Mouse (Mus musculus) Muller cell, postnatal 12 days (primary cell): Measurements from ENCODE around the gene C1qtnf5.
"Not testable (repeated sequence)": the region's sequence is repeated elsewhere in the genome, so short reads cannot be mapped to it uniquely, and the experiment has no call there.

ENCODE experiments used
- DNase-seq: peaks from one replicate; pipeline ENCODE4 v3.0.0-alpha.2; 2015; ENCODE audit errors: inconsistent ontology term

C1qtnf5 gene

DNA sequence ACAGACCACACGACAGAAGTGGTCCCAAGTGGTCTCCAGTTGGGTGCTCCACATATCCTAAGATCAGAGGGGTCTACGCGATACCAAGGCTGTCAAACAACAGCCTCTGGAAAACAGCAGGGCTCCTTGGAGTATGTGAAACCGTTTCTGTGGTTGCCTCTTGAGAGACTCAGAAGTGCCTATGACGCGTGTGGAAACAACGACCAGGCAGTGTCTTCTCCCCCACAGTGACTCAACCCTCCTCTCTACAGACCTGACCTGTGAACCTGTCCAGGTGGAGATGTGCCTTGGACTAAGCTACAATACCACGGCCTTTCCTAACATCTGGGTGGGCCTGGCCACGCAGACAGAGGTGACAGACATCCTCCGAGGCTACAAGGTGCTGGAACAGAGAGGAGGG, 1.3 kb upstream of the C1qtnf5 start:
- no peak for DNase-seq

DNA sequence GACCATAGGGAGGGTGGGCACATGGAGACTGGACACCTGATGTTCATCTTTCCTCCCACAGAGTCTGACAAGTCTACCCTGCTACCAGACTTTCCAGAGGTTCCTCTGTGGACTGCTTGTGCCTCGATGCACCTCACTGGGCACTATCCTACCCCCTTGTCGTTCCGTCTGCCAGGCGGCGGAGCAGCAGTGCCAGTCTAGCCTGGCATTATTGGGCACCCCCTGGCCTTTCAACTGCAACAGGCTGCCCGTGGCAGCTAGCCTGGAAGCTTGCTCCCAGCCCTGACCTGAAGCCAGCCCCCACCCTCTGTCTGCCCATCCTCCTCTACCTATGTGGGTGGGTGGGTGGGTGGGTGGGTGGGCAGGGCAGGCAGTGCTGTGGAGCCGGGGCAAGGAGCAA, 863 bp upstream of the C1qtnf5 start:
- DNase-seq, result no peak

DNA sequence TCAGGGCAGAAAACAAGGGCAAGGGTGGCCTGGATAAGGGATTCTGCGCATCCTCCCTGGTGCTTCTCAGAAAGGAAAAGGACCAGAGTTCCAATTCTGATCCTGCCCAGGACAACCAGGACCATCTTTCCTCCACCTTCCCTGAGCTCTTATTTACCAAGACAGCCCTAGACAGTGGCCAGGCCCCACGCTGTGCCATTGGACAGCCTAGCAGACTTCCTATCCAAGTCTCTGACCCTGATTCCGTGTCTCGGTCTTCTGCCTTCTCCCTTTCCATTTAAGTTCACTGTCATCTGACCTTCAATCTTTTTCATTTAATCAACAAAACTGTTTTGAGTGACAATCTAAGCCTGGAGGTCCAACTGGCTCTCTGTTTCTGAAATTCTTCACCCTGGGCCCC, 449 bp upstream of the C1qtnf5 start:
- no peak for DNase-seq

DNA sequence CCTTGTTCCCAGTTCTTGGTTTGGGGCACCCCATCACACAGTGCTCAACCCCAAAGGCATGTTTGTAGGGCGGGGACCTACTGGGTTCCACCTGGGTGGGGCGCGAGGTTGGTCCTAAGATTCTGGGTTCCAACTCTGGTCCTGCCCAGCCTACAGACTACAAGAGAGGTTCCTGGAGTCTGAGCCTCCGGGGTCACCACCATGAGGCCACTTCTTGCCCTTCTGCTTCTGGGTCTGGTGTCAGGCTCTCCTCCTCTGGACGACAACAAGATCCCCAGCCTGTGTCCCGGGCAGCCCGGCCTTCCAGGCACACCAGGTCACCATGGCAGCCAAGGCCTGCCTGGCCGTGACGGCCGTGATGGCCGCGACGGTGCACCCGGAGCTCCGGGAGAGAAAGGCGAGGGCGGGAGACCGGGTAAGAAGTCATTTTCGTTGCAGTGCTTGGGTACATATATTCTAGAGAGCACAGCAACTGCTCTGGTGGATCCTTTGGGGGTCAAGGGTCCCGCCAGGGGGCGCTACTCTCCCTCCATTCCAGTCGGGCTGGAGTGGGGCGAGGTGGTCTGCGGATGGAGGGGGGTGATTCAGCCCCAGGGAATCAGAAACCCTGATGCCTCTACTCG, 623 bp downstream of the C1qtnf5 start:
- peak; percentile 48 for DNase-seq

DNA sequence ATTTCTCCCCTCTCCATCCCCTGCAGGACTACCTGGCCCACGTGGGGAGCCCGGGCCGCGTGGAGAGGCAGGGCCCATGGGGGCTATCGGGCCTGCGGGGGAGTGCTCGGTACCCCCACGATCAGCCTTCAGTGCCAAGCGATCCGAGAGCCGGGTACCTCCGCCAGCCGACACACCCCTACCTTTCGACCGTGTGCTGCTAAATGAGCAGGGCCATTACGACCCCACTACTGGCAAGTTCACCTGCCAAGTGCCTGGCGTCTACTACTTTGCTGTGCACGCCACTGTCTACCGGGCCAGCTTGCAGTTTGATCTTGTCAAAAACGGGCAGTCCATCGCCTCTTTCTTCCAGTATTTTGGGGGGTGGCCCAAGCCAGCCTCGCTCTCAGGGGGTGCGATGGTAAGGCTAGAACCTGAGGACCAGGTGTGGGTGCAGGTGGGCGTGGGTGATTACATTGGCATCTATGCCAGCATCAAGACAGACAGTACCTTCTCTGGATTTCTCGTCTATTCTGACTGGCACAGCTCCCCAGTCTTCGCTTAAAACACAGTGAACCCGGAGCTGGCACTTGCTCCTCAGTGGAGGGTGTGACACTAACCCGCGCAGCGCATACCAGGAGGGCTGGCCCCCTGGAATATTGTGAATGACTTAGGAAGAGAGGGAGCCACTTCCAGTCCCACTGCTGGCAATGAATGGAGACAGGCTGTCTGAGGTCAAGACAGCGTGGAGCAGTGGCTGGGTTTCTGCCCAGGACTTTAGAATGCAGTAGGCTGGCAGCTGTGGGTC, 1.4 kb downstream of the C1qtnf5 start:
- peak; percentile 24 for DNase-seq

DNA sequence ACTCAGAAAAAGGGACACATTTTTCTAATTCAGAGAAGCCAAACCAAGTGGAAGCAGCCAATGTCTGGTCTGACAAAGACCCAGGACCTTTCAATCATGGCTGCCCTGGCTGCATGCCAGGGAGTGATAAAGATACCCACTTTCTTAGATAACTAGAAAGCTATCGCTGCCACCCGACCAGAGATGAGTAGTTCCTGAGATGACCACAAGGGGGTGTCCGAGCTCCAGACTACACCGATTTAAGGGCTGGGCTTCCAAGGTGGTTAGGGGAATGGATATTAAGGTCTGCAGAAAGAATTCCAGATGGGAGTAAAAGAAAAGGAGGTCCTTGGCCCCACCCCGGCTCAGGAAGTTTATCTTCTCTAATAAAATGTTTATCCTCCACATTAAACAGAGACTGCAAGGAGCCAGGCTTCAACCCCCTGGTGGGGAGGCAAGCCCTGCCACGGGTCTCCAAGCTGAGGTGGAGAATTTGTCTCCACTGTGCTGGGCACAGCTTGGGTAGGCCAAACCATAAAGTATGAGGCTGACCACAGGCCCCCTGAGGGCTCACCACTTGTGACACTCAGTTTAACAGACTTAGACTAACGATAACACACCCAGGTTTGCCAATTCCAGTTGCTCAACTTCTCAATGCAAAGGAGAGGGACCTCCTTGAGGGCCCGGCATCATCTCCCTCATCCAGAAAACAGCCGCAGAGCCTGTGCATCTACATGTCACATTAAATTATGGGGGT, 2.5 kb downstream of the C1qtnf5 start:
- DNase-seq, result peak; percentile 77

DNA sequence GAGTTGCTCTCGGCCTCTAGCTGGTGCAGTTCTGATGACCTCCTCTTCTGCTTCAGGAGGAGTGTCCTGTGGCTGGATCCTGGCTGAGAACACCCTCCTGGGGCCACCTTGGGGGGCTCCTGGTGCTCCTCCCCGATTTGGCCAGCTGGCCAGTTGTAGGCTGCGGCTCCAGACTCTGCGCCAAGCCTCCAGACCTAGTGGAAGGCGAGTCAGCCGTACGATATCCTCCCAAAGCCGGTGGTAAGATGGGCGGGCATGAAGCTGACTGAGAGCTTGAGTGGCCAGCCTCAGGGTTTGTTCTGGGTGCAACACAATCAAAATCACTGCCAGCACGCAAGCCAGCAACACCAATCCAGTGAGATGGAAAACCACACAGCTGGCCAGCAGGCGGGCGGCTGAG, 4.9 kb downstream of the C1qtnf5 start:
- not testable (repeated sequence) for DNase-seq

DNA sequence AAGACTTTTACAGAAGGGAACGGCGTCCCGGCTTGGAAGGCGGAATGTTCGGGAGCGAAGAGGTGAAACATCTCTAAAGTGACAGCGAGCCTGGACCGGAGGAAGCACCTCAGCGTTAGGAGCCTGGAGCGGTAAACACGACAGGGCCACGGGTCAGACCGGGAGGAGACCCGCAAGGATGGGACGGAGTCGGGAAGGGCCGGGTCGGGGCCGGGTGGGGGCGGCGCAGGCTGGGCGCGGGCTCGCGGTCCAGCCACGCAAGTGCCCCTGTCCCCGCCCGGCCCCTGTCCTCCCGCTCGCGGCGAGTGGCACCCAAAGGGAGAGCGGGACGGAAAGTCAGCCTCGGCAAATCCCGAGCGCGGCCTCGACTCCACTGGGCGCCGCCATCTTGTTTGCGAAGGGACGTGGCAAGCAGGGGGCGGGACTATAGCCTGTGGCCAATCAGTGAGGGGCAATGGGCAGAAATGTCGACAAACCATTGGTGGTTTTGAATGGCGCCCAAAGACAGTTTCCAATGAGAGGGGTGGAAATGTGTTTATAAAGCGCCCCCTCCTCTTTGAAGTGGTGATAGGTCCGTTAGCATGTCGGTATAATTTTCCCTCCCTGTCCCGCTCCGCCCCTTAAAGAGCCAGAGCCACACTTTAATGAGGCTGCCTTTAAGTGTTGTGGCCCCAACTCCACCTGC, 6.2 kb downstream of the C1qtnf5 start, which contains the start of the genes Gm49380 and Rnf26:
TSS of gene Gm49380 (minus strand) at position 396 of the 685 bp plus-strand sequence.
TSS of gene Rnf26 (minus strand) at position 413 of the 685 bp plus-strand sequence.
- DNase-seq, result peak; percentile 94

DNA sequence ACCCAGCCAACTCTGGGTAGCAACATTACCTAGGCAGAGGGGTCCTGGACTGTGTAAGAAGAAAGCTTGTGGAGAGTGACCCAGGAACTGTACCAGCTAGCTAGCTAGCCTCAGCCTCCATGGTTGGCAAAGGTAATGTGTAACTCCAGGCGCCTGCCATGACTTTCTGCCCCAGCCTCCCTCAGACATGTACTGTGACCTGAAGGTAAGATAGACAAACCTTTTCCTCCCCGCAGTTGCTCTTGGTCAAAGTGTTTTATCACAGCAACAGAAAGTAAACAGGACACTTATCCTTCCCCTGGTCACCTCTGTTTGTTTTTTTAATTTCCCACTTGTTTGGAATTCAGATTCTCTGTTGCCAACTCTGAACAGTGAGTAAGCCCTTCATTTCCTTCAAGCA, 7.4 kb downstream of the C1qtnf5 start:
- no peak for DNase-seq

DNA sequence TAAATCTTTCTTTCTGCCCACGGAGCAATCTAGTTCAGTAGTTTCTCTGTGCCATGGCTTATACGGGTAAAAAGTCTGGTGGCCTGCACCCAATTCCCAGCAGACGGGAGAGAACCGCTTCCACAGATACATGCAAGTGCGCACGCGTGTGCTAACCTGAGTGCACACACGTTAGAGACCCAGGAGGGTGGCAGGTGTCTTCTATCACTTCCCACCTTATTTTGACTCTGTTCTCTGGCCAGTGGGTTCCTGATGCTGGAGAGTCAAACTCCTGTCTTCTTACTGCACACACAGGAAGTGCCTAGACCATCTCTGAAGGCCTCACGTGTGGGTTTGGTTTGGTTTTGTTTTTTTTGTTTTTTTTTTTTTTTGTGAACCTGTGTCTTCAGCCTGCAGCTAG, 8.6 kb downstream of the C1qtnf5 start:
- DNase-seq, result no peak

DNA sequence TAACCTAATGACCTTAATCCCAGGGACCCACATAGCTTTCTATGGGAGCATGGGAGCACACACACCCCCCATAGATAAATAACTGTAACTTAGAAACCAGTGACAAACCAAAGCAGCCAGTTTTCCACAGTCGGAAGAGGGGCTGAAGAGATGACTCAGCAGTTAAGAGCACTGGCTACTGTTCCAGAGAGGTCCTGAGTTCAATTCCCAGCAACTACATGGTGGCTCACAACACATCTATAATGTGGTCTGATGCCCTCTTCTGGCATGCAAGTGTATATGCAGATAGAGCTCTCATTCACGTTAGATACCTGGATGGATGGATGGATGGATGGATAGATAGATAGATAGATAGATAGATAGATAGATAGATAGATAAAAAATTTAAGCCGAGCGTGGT, 9.1 kb downstream of the C1qtnf5 start:
- DNase-seq, result no peak

DNA sequence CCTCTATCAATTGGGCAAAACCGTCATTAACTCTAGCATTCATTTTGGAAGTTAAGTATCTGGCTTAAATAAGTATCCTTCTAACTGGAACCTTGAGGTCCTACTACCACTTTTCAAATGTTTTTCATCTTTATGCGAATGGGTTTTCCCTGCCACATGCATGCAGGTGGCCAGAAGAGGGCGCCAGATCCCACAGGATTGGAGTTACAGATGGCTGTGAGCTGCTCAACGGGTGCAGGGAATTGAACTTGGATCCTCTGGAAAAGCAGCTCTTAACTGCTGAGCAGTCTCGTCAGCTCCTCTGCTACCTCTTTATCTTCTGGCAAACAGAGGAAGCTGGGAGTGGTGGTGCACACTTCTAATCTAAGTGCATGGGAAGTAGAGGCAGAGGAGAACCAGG, 12.0 kb downstream of the C1qtnf5 start:
- no peak for DNase-seq

DNA sequence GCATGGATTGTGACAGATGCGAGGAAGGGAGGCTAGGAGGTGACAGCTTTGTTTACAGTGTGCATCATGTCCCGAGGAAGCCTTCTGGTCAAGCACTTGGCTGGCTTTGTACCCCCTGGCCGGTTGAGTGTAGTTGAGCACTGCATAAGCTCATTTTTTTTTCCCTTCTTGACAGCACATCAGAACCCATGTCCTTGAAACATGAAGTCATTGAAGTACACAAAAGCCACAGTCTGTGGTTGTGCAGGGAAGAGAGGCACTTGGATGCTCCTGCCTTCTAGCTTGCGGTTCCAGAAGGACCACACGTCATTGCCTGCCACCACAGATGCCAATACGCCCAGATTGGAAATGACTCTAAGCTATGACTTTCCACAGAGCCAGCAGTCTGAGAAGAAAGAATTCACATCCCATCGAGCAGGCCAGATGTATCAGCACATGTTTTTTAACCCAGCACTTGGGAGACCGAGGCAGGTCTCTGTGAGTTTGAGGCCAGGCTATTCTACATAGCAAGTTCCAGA, 13.0 kb downstream of the C1qtnf5 start:
- DNase-seq, result no peak

DNA sequence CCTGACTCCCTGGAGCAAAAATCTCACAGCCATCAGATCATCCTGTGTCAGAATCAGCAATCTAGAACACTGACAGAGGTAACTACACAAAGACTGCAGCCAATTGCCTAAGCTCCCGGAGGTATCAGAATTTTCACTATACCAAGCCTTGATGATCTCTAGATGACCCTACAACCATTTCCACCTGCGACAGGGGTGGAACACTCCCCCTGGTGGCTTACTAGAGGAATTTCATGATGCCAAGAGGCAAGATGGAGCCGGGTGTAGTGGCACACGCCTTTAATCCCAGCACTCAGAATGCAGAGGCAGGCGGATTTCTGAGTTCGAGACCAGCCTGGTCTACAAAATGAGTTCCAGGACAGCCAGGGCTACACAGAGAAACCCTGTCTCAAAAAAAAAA, 17.3 kb downstream of the C1qtnf5 start:
- DNase-seq, result peak; percentile 34

DNA sequence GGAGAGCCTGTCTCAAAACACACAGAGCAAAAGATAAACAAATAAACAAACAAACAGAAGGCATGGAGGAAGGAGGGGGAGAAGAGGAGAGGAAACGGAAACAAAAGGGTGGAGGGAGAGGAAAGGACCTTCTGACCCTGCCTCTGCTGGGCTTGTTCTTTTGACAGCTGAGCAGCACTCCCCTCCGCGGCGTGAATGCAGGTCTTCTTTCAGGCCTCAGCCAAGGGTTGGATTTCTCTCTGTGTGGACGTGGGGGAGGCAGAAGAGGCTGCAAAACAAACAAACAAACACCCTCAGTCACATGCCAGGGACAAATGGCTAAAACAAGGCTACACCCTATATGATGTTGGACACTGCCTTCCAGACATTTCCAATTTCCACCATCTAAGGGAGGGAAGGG, 18.0 kb downstream of the C1qtnf5 start:
- no peak for DNase-seq

DNA sequence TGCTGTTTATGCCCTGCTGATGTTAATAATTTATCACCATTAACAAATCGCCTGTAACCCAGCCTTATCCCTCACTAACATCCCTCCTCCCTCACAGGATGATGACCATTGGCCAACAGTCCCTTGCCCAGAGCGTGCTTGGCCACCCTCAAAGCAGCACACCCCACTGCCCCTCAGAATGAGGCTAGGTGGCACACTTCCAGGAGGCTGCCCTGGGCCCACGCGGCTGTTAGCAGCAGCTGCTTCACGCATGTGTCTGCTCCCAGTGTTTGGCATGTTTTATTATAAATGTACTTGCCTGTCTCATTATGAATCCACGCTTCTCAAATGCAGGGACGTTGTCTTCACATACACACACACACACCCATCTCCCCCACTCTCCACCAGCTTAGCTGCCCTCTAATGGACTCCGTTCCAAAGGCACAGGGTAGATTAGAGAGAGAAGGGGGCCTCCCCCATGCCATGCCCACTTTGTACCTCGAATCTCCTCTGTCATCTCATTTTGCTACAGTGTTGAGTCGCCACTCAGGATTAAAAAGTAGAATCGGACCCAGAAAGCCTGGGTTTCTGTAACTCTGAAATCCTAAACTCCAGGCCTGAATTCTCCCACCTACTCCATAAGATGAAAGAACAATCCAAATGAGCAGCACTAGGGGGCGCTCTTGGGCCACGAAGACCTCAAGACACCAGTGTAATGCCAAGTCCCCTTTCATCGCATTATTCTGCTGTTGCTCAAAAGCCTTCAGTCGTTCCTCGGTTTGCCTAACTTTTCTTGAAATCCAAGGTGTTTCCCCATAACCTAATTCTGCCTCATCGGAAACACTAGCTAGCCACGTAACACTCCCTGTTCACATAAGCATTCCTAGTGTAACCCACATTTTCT, 18.7 kb downstream of the C1qtnf5 start:
- DNase-seq, result peak; percentile 87

DNA sequence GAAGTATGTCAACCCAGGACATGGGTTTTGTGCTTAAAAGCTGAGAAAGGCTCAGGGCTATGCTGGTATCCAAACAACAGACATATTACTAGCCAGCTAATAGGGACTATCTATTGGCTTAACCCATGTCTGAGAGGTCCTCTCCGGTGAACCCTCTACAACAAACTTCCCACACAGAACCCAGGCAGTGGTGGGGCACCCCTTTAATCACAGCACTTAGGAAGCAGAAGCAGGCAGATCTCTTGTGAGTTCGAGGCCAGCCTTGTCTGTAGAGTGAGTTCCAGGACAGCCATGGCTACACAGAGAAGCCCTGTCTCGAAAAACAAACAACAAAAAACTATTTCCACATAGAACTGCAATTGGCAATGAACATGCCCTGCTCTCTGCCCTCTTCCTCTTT, 19.7 kb downstream of the C1qtnf5 start:
- no peak for DNase-seq

DNA sequence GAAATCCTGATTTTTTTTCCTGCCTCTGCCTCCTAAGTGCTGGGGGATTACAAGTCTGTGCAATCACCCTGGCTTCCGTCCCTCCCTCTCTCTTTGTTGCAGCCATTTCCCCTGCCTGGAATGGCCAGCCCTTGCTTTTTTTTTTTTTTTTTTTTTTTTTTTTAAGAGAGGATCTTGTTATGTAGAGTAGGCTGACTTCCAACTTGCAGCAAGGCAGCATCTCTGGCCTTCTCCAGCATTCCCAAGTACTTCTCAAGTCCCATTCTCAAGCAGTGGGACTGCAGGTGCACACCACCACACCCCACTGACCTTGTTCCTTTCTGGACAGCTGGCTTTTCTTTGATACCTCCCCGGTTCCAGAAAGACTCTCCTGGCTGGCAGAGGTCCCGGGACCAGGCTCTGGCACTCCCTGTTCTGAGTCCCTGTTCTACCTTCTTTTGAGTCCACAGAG, 20.3 kb downstream of the C1qtnf5 start:
- no peak for DNase-seq

DNA sequence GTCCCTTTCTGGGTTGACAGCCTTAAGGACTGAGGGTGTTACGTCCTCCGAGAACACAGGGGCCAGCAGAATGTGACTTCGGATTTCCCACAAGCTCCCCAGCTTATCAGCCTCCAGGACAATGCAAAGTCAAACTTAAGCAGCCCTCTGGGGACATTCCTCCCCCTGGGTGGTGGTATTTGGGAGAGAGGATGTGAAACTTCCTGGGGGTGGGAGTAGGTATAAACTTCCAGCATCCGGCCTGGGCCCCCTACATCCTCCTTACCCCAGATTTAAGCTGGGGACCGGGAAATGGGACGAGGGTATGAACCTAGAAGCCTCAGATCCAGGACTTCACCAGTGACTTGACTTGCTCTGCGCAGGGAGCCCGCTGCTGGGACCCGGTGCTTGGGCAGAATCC, 22.6 kb downstream of the C1qtnf5 start:
- DNase-seq, result no peak

DNA sequence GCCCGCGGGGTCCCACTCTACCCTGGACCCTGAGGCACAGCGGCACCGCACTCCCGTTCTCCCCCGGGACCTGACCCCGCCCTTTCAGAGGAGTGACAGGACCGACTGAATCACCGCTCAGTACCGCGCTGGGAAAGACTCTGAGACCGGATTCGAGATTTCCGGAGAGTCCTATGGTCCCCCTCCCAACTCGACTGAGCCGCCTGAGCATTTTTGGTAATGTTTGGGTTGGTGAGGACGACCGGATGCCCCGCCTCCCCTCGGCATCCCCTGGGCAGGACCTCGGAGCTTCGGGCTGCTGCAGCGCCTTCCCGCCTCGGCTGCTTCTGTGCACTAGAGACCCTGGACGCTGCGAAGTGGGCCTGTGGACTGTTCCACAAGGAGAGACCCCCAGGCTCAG, 23.0 kb downstream of the C1qtnf5 start:
- peak; percentile 87 for DNase-seq
